Mouse (Mus musculus): ENCODE measurements around the gene Ldoc1. TPM values are rescaled to one million over a fixed set of nuclear protein-coding genes. Genes with fewer than 3 reads are reported as not detected.

Gene Ldoc1
- 0.87 and 1.0 TPM in 2 replicates for polyA plus RNA-seq (2015; fragmentation: Nextera tagmentation; extraction: Ambion mirVana)

GRCm38 (mm10) chrX:61709302-61710033, at the start of gene Ldoc1:
Gene Ldoc1 (plus strand): TSS chrX:61709497.
- Histone ChIP-seq H3K36me3 (ENCODE audit: poor library complexity, severe bottlenecking) (no peaks in the 10 kb centered on the region), H3K9me3 (replicated peaks) (no peaks in the 10 kb centered on the region), H3K4me1 (no peaks in the 10 kb centered on the region), H3K4me2 (peak within 1 kb of the TSS; percentile 59), H3K27me3 (no peaks in the 10 kb centered on the region), H3K27ac (no peak within 1 kb of the TSS), H3K4me3 (peak within 1 kb of the TSS; percentile 37), H3K9ac (no peak within 1 kb of the TSS)
- 48% methylated on average over 34 of the region's 34 CpGs for WGBS
- peak; percentile 59 for ATAC-seq

GRCm38 (mm10) chrX:61710131-61710530, 834 bp downstream of the Ldoc1 start:
- WGBS = 92% methylated on average over 7 of the region's 7 CpGs
- H3K27me3 ChIP-seq = no peaks in the 10 kb centered on the region
- no peak for ATAC-seq

GRCm38 (mm10) chrX:61722281-61723028, 13.2 kb downstream of the Ldoc1 start:
- Histone ChIP-seq H3K27ac (no peak overlapping the region), H3K4me2 (0 out of 2 replicates have a peak overlapping the region, but pooled peaks have one; percentile 5), H3K36me3 (ENCODE audit: poor library complexity, severe bottlenecking) (no peaks in the 10 kb centered on the region), H3K4me1 (no peaks in the 10 kb centered on the region), H3K9me3 (replicated peaks) (no peaks in the 10 kb centered on the region), H3K4me3 (no peak overlapping the region), H3K9ac (no peak overlapping the region), H3K27me3 (no peaks in the 10 kb centered on the region)
- WGBS = 45% methylated on average over 12 of the region's 12 CpGs
- ATAC-seq = peak; percentile 83

More at GRCm38 (mm10) chrX:61710131-61710530, 834 bp downstream of the Ldoc1 start:
- Histone ChIP-seq H3K9me3 (replicated peaks) (no peaks in the 10 kb centered on the region), H3K27ac (no peak overlapping the region), H3K36me3 (ENCODE audit: poor library complexity, severe bottlenecking) (no peaks in the 10 kb centered on the region), H3K4me1 (no peaks in the 10 kb centered on the region), H3K4me2 (no peak overlapping the region), H3K4me3 (no peak overlapping the region), H3K9ac (no peak overlapping the region)

- peak; percentile 51 for ATAC-seq
- Histone ChIP-seq H3K4me1 (no peaks in the 10 kb centered on the region), H3K4me2 (0 out of 2 replicates have a peak overlapping the region, but pooled peaks have one; percentile 5), H3K9ac (no peak overlapping the region), H3K9me3 (replicated peaks) (no peaks in the 10 kb centered on the region), H3K27me3 (no peaks in the 10 kb centered on the region), H3K27ac (no peak overlapping the region), H3K36me3 (ENCODE audit: poor library complexity, severe bottlenecking) (no peaks in the 10 kb centered on the region), H3K4me3 (no peak overlapping the region)
- 64% methylated on average over 9 of the region's 9 CpGs for WGBS
Observed at GRCm38 (mm10) chrX:61723029-61723980, 14.0 kb downstream of the Ldoc1 start.

- no peak for ATAC-seq
- Histone ChIP-seq H3K4me3 (no peak overlapping the region), H3K9me3 (replicated peaks) (no peaks in the 10 kb centered on the region), H3K9ac (no peak overlapping the region), H3K36me3 (ENCODE audit: poor library complexity, severe bottlenecking) (no peaks in the 10 kb centered on the region), H3K4me1 (no peaks in the 10 kb centered on the region), H3K27ac (no peak overlapping the region), H3K4me2 (no peak overlapping the region), H3K27me3 (no peaks in the 10 kb centered on the region)
- WGBS = 30% methylated on average over 2 of the region's 2 CpGs
Observed at GRCm38 (mm10) chrX:61727516-61728310, 18.4 kb downstream of the Ldoc1 start.

All from forebrain, embryonic 13.5 days (tissue).